Mouse (Mus musculus) cerebellum, adult 2 months (tissue): ENCODE measurements around the gene Pkm.

ENCODE experiments used
- CTCF ChIP-seq: fragments of 200-500 bp; IDR thresholded peaks from 2 replicates; pipeline ENCODE4 v1.5.1; 2011; ENCODE audit warnings: low read depth, mild to moderate bottlenecking, control low read depth, low read length, moderate library complexity, borderline replicate concordance; ENCODE audit not compliant: insufficient read depth
- POLR2A ChIP-seq: fragments of 200-500 bp; IDR thresholded peaks from 2 replicates; pipeline ENCODE4 v1.6.1; 2011; ENCODE audit warnings: low read length, control low read depth, borderline replicate concordance; ENCODE audit not compliant: insufficient read depth

- no peak for TF ChIP-seq CTCF
- no peak for TF ChIP-seq POLR2A
Observed at GRCm38 (mm10) chr9:59663226-59663625, 7.1 kb downstream of the Pkm start.
